Mouse (Mus musculus): ENCODE measurements at regions not wholly inside any gene's neighbourhood (a gene's known extent, or its start where the extent isn't known, plus 50 kb on each side); places are given as distances from the start of the nearest gene placed in this dataset.

DNA sequence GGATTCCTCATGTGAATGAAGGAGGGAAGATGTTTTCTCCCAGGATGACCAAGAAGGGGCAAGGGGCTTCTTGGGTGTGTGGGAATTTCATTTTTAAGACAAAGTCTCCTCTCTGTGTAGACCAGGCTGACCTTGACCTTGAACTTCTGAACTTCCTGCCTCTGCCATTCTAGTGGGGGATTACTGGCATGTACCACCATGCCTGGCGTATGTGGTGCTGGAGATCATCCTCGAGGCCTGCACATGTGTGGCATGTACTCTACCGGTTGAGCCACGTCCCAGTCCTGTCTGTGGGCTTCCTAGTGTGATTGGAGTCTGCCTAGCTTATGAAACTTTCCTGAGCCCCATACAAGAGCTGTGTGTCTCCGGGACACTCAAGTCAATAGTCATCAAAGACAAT, 131.9 kb upstream of the Jade1 start:
- no peak for ATAC-seq (replicated peaks; ENCODE audit: low FRiP score, poor library complexity, severe bottlenecking)

DNA sequence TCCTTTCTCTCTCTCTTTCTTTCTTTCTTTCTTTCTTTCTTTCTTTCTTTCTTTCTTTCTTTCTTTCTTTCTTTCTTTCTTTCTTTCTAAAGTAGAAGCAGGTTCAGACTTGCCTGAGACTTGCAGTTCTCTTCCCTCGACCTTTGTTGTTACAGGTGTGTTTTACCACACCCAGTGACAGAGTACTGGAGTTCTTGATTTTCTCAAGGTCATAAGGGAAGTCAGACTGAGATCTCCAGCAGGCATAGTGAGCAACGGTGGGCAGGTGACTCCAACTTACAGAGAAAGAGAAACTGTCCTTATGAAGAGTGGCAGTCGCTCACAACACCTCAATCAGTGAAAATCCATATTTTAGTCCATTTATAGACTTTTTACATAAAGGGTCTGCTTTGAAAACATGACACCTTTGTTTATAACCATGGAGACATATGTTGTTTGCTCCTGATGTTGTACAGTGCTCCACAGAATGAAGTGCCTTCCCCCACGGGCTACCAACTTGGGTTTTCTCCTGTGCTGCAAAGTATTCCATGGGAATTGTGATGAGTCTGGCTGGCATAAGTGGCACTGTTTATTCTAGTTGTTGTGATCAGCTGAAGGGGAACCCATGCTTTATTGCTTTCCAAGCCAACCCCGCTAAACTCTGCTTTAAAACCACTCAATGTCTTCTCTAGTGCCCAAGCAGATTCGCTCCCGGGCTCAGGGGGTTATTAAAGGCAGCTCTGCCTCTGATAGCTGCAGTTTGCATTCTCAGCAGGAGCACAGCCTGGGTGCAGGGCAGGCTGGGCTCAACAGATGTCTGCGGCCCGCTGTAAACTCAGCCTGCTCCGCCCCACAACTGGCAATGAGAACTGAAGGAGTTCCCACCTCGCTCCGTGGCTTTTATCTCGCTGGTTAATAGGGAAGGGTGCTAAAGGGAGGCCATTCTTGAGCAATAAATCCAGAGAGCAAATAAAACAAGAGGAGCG, 132.6 kb upstream of the Jade1 start:
- ATAC-seq (replicated peaks; ENCODE audit: low FRiP score, poor library complexity, severe bottlenecking), result no peak

DNA sequence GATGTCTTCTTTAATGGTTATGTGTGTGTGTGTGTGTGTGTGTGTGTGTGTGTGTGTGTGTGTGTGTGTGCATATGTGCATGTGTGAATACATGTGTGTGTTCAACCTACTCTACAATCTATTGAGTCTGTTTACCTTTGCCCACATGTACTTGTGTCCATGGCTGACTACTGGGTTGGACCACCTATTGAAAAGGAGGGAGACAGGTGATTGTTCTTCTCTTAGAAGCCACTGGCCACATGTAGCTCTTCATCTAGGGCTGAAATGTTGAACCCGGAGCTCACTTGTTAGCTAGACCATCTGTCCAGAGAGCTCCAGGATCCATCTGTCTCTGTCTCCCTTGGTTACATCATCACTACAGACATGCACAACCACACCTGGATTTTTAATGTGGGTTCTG, 141.8 kb upstream of the Jade1 start:
- no peak for ATAC-seq (replicated peaks; ENCODE audit: low FRiP score, poor library complexity, severe bottlenecking)

DNA sequence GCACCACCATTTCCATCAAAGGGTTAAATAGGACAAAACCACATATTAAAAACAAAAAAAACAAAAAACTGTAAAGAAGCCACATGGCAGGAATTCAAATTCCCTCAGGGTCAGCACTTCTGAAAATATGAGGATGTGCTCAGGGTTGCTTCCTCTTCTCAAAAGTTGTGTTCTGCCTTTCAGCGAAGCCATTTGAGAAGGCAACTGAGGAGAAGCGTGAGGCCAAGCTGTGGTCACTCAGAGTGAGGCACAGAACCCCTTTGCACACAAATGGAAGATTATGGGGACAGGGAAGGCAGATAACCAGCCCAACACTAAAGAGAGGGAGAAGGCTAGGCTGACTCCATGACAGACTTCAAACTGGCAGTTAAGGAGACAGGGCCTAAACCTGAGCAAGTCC, 142.8 kb upstream of the Jade1 start:
- ATAC-seq (replicated peaks; ENCODE audit: low FRiP score, poor library complexity, severe bottlenecking), result no peak

DNA sequence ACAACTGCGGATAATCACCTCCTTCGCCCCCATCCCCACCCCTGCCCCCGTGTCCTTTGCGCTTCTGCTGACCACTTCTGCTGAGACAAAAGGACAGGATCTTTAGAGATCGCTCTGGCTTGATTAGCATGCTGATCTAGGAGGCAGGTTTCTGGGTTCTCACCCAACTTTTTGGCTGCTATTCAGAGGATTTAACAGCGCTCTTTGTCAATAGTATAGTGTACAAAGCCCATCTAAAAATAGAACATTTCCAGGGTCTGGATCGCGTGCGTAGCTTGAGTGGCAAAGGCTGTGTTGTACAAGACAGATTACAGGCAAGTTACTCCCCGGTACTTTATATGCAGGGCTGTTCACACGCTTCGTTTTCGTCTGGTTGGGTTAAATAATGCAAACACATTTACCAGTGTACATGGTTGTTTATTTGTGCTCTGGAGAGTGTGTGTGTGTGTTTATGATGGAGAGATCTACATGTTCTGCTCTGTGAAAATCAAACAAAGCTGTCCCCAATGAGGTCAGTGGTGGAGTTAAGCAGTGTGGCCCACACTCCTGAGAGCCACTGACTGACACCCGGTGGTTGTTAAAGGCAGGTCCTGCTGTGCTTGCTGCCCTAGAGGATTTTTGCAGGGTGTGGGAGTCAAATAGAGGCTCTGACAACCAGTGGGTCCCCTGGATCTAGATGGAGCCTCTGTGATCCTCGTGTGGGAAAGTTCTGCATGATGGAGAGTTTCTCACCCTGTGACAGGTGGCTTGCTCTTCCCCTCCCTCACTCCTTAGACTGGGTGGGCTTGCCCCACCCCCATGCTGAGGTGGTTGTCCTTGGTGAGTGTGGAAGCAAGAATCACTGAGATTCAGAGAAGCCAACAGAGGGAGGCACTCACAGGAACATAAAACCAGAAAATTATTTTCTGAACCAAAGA, 146.5 kb upstream of the Jade1 start:
- ATAC-seq (replicated peaks; ENCODE audit: low FRiP score, poor library complexity, severe bottlenecking), result no peak

DNA sequence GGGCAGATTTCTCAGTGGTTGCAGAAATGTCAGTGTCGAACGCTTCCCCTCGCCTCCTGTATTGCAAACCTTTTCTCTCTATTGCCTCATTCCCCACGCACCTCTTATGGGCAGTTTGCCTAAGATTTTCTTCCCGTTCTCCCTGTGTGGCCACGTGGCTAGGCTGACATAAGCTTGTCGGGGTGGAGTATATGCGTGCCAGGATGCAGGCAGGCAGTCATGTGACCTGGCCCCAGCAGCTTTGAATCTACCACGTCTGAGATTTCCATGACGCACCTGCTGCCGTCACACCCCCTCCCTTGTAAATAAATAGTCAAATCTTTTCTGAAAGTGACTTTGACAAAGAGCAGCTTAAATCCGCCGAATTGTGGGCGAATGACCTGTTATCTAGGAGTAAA, 147.1 kb upstream of the Jade1 start:
- ATAC-seq (replicated peaks; ENCODE audit: low FRiP score, poor library complexity, severe bottlenecking), result no peak

DNA sequence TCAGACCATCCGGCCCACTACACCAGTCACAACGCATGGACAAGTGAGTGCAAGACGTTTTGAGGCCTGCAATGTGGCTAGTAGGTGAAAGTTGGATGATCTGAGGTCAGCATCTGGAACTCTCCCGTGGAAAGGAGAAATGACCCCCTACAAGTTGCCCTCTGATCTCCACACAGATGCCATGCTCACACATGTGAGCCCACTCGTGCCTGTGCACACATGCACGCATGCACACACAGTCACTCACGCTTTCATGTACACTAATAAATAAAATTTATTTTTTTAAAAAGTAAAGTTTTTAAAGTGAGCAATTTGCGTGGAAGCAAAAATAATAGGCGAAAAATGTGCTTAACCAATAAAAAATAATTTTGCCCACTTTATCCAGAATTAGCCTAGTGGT, 147.5 kb upstream of the Jade1 start:
- no peak for ATAC-seq (replicated peaks; ENCODE audit: low FRiP score, poor library complexity, severe bottlenecking)

DNA sequence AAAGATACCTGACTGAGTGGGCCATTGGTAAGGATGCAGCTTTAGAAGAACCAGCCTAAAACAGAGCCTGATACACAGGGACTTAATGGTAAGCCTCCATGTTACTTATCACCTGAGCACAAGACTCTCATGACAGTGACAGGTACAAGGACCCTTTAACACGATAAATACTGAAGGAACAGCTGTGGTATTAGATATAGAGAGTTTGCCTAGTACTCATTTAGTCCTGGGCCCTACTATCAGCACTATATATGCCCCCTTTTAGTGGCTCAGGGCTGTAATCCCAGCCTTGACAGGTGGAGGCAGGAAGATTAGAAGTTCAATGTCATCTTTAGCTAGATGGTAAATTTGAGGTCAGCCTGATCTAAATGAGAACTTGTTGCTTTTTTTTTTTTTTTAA, 148.0 kb upstream of the Jade1 start:
- no peak for ATAC-seq (replicated peaks; ENCODE audit: low FRiP score, poor library complexity, severe bottlenecking)

DNA sequence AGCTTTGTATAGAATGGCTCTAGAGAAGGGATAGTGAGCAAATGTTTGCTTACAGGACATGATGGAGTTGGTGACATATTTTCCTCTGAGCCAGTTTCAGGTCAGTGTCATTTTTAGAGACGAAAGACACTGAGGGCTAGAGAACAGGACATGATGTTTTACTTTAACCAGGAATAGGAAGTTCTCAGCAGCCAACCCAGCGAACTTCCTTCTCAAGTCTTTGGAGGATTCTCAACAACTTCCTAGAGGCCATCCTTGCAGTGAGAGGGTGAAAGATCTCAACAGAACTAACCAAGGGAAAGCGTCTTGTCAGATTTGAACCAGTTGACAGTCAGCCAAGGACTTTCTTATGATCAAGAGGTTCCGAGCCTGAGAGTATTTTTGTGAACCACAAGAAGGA, 153.7 kb upstream of the Jade1 start:
- ATAC-seq (replicated peaks; ENCODE audit: low FRiP score, poor library complexity, severe bottlenecking), result no peak

DNA sequence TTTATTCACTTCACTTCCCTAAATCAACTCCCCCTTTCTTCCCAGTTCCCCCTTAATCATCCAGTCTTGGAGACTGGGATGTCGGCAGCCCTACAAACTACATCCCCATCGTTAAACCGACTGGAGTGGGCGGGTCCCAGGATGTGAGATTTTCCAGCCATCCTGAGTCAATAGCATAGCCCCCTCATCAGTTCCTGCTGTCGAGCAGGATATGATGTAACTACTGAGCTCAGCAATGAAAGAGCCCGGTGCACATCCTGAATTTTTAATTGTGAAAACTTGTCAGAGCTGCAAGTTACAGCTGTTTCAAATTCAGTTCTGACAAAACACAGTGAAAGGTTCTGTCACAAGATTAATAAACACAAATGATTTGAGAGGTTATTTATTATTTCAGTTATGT, 165.7 kb upstream of the Jade1 start:
- no peak for ATAC-seq (replicated peaks; ENCODE audit: low FRiP score, poor library complexity, severe bottlenecking)

DNA sequence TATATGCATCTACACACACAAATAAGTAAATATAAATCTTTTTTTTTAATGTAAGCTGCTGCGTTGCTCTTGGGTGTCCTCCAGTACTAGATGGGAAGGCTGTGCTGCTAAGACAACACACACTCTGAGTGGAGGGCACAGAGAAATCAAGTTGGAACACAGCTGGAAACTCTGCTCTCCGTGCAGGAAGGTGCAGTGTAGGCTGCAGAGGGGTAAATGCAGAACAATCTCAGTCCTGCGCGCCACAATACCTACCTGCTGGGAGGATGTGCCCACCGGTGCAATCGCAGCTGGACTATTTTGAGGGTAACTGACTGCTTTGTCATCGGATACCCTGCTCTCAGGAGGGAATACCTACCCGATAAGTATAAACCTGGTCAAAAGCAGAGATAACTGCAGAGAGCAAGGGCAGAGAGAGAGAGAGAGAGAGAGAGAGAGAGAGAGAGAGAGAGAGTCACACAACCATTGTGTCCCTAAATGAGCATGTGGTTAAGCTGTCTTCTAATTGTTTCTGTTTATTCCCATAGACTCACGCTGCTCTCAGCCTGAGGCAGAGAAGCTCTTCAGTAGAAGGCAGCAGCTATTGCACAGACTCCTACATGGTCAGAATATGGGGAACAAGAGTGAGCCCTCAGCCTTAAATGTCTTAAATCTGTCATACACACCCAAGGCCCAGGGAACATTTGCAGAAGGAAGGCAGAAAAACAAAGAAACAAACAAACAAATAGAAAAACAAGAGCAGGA, 167.9 kb upstream of the Jade1 start:
- no peak for ATAC-seq (replicated peaks; ENCODE audit: low FRiP score, poor library complexity, severe bottlenecking)

DNA sequence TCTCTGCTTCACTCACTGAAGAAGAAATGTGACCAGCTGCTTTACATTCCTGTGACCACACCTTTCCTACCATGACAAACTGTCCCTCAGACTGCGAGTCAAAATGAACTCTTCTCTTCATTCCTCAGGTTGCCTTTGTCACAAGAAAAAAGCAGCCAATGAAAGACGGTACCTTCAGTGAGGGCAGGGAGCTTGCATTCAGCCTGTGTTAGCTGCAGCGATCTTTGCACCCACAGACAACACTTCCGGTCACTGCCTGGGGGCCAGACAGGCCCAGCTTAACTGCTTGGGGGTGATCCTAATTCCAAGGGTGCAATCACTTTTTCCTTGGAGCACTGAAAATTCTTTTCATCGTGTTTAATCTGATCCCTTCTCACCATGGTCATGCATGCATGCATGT, 169.2 kb upstream of the Jade1 start:
- ATAC-seq (replicated peaks; ENCODE audit: low FRiP score, poor library complexity, severe bottlenecking), result no peak

DNA sequence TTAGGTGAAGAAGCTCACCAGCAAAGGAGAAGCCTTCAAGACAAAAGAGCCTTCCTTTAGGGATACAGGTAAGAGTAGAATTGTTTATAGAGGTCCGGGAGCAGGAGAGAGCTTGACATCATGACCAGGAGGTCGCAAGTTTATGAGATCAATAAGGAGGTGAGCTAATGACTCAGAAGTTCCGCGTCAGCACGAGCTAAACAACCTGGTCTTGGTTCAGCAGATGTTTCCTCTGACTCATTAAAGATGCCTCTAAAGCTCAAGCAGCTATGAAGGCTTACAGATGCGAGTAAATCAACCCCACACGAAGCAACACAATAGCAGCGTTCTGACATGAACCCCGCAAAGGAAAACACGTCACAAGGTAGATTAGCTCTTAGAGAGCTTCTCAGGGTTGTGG, 171.1 kb upstream of the Jade1 start:
- no peak for ATAC-seq (replicated peaks; ENCODE audit: low FRiP score, poor library complexity, severe bottlenecking)

DNA sequence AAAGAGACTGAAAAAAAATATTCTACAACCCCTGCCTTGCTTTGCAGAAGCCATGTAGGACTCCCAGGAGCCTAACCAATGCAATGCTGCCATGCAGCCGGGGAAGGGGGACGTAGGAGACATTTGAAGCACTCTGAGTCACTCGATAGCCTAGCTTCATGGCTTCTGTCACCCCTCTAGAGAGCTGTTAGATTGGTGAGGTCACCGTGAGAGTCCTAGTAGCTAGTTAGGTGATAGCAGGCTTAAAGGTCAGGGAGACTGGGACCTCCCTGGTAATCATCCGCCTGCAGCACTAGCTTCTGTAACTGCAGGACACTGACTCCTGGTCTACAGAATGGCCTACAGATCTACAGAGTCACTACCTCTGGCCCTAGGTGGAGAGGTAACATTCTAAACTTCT, 177.0 kb upstream of the Jade1 start:
- no peak for ATAC-seq (replicated peaks; ENCODE audit: low FRiP score, poor library complexity, severe bottlenecking)

DNA sequence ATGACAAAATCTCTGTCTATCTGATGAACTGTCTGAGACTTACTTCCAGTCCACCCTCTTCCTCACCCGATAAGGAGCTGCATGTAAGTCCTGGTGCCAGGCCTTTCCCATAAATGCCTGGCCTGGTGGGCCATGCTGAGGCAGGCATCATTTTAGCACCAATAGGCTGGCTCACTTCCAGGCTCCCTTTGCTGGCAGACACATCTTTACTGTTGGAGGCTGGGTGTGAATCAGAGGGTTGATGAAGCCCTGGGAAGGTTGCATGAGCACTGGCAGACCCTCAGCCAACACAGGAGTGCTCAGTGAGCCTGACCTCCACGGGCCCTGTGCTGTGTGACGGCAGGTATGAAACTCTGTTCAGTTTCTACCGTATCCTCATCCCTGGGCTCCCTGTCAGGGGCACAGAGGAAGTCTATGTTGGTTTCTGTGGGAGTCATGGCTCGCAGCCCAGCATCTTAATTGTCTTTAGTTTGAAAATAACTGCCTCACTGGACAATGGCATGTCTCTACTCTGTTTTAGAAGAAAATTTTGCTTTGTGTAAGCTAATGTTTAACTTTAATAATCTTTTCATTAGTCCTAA, 177.6 kb upstream of the Jade1 start:
- ATAC-seq (replicated peaks; ENCODE audit: low FRiP score, poor library complexity, severe bottlenecking), result no peak

DNA sequence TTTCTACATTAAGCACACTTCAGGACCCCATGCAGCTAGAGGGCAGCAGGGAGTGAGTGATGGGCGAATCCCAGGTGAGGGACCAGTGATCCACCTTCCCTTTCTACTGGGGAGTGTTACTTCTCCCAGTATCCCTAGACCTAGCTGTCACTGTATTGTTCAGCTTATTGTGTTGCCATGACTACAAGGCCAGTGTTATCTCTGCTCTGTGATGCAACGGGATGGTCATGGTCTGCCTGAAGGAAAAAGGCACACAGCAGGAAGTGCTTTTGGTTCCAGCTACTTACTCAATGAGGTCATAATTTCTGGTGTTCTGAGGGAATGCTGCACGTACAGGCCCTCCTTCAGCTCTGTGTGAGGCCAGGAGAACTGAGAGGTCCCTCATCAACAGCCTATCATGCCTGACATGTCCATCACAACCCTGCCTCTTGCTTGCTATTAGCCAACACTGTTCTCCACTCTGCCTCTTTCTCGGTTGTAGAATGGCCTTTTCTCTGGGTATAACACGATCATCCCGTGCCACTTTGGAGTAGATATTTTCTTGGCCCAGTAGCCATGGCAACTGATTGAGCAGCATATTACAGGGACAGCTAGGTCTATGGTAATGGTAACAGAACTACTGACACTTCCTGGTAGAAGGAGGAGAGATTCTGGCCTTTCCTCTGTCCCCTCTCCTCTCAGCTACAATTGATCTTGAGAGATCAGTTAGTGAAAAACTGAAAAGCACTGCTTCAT, 178.5 kb upstream of the Jade1 start:
- no peak for ATAC-seq (replicated peaks; ENCODE audit: low FRiP score, poor library complexity, severe bottlenecking)

DNA sequence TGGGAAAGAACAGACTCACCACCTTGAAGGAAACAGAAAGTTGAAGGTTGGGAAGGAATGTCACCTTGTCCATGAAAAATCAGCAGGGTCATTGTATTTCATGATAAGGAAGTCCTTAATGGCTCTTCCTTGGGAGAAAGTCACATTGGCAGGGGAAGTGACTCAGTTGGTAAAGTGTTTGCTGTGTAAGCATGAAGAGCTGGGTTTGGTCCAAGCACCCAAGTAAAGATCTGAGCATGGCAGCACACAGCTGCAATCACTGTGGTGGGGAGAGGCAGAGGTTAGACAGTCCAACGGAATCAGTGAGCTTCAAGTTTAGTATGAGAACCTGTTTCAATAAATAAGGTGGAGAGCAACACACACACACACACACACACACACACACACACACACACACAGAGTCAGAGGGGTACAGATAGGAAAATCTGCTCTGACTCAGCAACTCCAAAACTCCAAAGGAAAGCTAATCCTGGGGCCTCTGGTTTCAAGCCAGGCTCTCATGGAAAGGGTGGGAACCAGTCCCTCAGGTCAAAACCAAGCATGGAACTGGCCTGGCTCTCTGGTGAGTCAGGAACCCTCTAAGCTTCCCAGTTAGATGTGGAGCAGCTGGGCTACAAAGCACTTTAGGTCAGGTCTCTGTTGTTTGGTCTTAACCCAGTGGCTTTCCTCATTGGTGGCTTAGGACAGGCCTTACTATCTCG, 180.2 kb upstream of the Jade1 start:
- ATAC-seq (replicated peaks; ENCODE audit: low FRiP score, poor library complexity, severe bottlenecking), result no peak

DNA sequence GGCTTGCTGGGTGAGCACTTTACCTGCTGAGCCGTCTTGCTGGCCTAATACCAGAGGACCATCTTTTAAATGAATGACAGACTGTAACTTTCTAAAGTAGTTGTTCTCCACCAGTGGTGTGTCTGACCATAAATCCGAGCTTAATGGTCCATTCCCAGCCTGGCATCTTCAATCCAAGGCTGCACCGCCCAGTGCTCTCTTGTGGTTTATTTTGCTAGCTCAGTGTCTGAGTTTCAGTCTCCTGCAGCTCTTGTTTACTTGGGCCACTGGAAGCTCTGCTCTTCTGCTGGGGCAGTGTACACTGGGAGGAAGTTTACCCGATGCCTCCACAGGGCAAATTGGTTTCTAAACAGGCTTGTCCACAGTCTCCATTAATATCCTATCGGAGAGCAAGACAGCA, 182.3 kb upstream of the Jade1 start:
- no peak for ATAC-seq (replicated peaks; ENCODE audit: low FRiP score, poor library complexity, severe bottlenecking)
